Mouse (Mus musculus): ENCODE data around the gene Coq7. TPM values are rescaled to one million over a fixed set of nuclear protein-coding genes. Genes with fewer than 3 reads are reported as not detected.

The Coq7 gene
- polyA plus RNA-seq, 1 experiment from 2014 or later = 131 TPM

GRCm38 (mm10) chr7:118526967-118527366 is 6.2 kb downstream of the Coq7 start:
- H3K36me3 ChIP-seq = peaks cover 64% of the 10 kb centered on the region
- 82% methylated on average over 4 of the region's 4 CpGs for WGBS

GRCm38 (mm10) chr7:118522077-118522476 is 11.1 kb downstream of the Coq7 start:
- no peak overlapping the region for H3K4me3 ChIP-seq
- H3K27ac ChIP-seq (replicated peaks) = no peak overlapping the region
- H3K27me3 ChIP-seq (ENCODE audit: low read depth, poor library complexity, severe bottlenecking) = no peaks in the 10 kb centered on the region
- H3K9me3 ChIP-seq (replicated peaks) = no peaks in the 10 kb centered on the region
- 79% methylated on average over 5 of the region's 5 CpGs for WGBS
- peaks cover 39% of the 10 kb centered on the region for H3K36me3 ChIP-seq
- H3K4me1 ChIP-seq = peaks cover 8% of the 10 kb centered on the region
- DNase-seq (ENCODE audit: low spot score) = no peak

More at GRCm38 (mm10) chr7:118526967-118527366, 6.2 kb downstream of the Coq7 start:
- H3K27me3 ChIP-seq (ENCODE audit: low read depth, poor library complexity, severe bottlenecking) = no peaks in the 10 kb centered on the region
- H3K9me3 ChIP-seq (replicated peaks) = no peaks in the 10 kb centered on the region
- no peak overlapping the region for H3K4me3 ChIP-seq
- H3K27ac ChIP-seq (replicated peaks) = no peak overlapping the region
- DNase-seq (ENCODE audit: low spot score) = no peak
- peaks cover 3% of the 10 kb centered on the region for H3K4me1 ChIP-seq

GRCm38 (mm10) chr7:118519661-118520060 is 13.5 kb downstream of the Coq7 start:
- Histone ChIP-seq H3K4me3 (no peak overlapping the region), H3K27ac (replicated peaks) (0 out of 2 replicates have a peak overlapping the region, but pooled peaks have one; percentile 24), H3K9me3 (replicated peaks) (no peaks in the 10 kb centered on the region), H3K36me3 (peaks cover 15% of the 10 kb centered on the region), H3K27me3 (ENCODE audit: low read depth, poor library complexity, severe bottlenecking) (no peaks in the 10 kb centered on the region), H3K4me1 (peaks cover 8% of the 10 kb centered on the region)
- 92% methylated on average over 8 of the region's 8 CpGs for WGBS
- DNase-seq (ENCODE audit: low spot score) = no peak

- no peak overlapping the region for H3K4me3 ChIP-seq
- no peaks in the 10 kb centered on the region for H3K9me3 ChIP-seq (replicated peaks)
- 1% methylated on average over 18 of the region's 18 CpGs for WGBS
- H3K36me3 ChIP-seq = peaks cover 10% of the 10 kb centered on the region
- 0 out of 2 replicates have a peak overlapping the region, but pooled peaks have one; percentile 24 for H3K27ac ChIP-seq (replicated peaks)
- H3K27me3 ChIP-seq (ENCODE audit: low read depth, poor library complexity, severe bottlenecking) = no peaks in the 10 kb centered on the region
- peaks cover 11% of the 10 kb centered on the region for H3K4me1 ChIP-seq
- DNase-seq (ENCODE audit: low spot score) = peak; percentile 82
Observed at GRCm38 (mm10) chr7:118518687-118519086, 14.5 kb downstream of the Coq7 start.

- WGBS = 69% methylated on average over 2 of the region's 2 CpGs
Observed at GRCm38 (mm10) chr7:118517819-118518218, 15.3 kb downstream of the Coq7 start.

GRCm38 (mm10) chr7:118508556-118508955 is 24.6 kb downstream of the Coq7 start:
- H3K36me3 ChIP-seq = no peaks in the 10 kb centered on the region
- no peaks in the 10 kb centered on the region for H3K9me3 ChIP-seq (replicated peaks)
- no peak overlapping the region for H3K4me3 ChIP-seq
- H3K4me1 ChIP-seq = peaks cover 6% of the 10 kb centered on the region
- no peak overlapping the region for H3K27ac ChIP-seq (replicated peaks)
- no peak for DNase-seq (ENCODE audit: low spot score)
- 84% methylated on average over 7 of the region's 7 CpGs for WGBS
- no peaks in the 10 kb centered on the region for H3K27me3 ChIP-seq (ENCODE audit: low read depth, poor library complexity, severe bottlenecking)

More at GRCm38 (mm10) chr7:118517819-118518218, 15.3 kb downstream of the Coq7 start:
- Histone ChIP-seq H3K27me3 (ENCODE audit: low read depth, poor library complexity, severe bottlenecking) (no peaks in the 10 kb centered on the region), H3K36me3 (peaks cover 6% of the 10 kb centered on the region), H3K9me3 (replicated peaks) (no peaks in the 10 kb centered on the region), H3K4me1 (peaks cover 18% of the 10 kb centered on the region), H3K27ac (replicated peaks) (no peak overlapping the region), H3K4me3 (no peak overlapping the region)
- peak; percentile 27 for DNase-seq (ENCODE audit: low spot score)

- Histone ChIP-seq H3K9me3 (replicated peaks) (no peaks in the 10 kb centered on the region), H3K36me3 (no peaks in the 10 kb centered on the region), H3K27me3 (ENCODE audit: low read depth, poor library complexity, severe bottlenecking) (no peaks in the 10 kb centered on the region), H3K27ac (replicated peaks) (no peak overlapping the region), H3K4me1 (no peaks in the 10 kb centered on the region), H3K4me3 (no peak overlapping the region)
- 78% methylated on average over 4 of the region's 4 CpGs for WGBS
- DNase-seq (ENCODE audit: low spot score) = no peak
Observed at GRCm38 (mm10) chr7:118503844-118504243, 29.3 kb downstream of the Coq7 start.

GRCm38 (mm10) chr7:118502333-118502732 is 30.8 kb downstream of the Coq7 start:
- Histone ChIP-seq H3K36me3 (no peaks in the 10 kb centered on the region), H3K9me3 (replicated peaks) (no peaks in the 10 kb centered on the region), H3K27me3 (ENCODE audit: low read depth, poor library complexity, severe bottlenecking) (no peaks in the 10 kb centered on the region), H3K27ac (replicated peaks) (no peak overlapping the region), H3K4me3 (no peak overlapping the region), H3K4me1 (no peaks in the 10 kb centered on the region)
- DNase-seq (ENCODE audit: low spot score) = no peak
- 73% methylated on average over 8 of the region's 8 CpGs for WGBS

GRCm38 (mm10) chr7:118499784-118500435 is 33.2 kb downstream of the Coq7 start:
- Histone ChIP-seq H3K27me3 (ENCODE audit: low read depth, poor library complexity, severe bottlenecking) (no peaks in the 10 kb centered on the region), H3K4me3 (no peak overlapping the region), H3K4me1 (no peaks in the 10 kb centered on the region), H3K36me3 (no peaks in the 10 kb centered on the region), H3K9me3 (replicated peaks) (no peaks in the 10 kb centered on the region), H3K27ac (replicated peaks) (no peak overlapping the region)
- 74% methylated on average over 7 of the region's 7 CpGs for WGBS
- no peak for DNase-seq (ENCODE audit: low spot score)

GRCm38 (mm10) chr7:118498984-118499783 is 34.0 kb downstream of the Coq7 start:
- WGBS = 86% methylated on average over 12 of the region's 12 CpGs
- H3K27me3 ChIP-seq (ENCODE audit: low read depth, poor library complexity, severe bottlenecking) = no peaks in the 10 kb centered on the region
- no peak for DNase-seq (ENCODE audit: low spot score)
- H3K36me3 ChIP-seq = no peaks in the 10 kb centered on the region
- H3K4me3 ChIP-seq = no peak overlapping the region
- no peaks in the 10 kb centered on the region for H3K4me1 ChIP-seq
- H3K9me3 ChIP-seq (replicated peaks) = no peaks in the 10 kb centered on the region
- no peak overlapping the region for H3K27ac ChIP-seq (replicated peaks)

GRCm38 (mm10) chr7:118494892-118495579 is 38.1 kb downstream of the Coq7 start:
- Histone ChIP-seq H3K27me3 (ENCODE audit: low read depth, poor library complexity, severe bottlenecking) (peaks cover 38% of the 10 kb centered on the region), H3K4me3 (no peak overlapping the region), H3K36me3 (no peaks in the 10 kb centered on the region), H3K4me1 (peaks cover 20% of the 10 kb centered on the region), H3K27ac (replicated peaks) (no peak overlapping the region), H3K9me3 (replicated peaks) (no peaks in the 10 kb centered on the region)
- 73% methylated on average over 4 of the region's 4 CpGs for whole genome bisulfite sequencing
- DNase-seq (ENCODE audit: low spot score) = no peak

GRCm38 (mm10) chr7:118493892-118494291 is 39.3 kb downstream of the Coq7 start:
- peaks cover 50% of the 10 kb centered on the region for H3K27me3 ChIP-seq (ENCODE audit: low read depth, poor library complexity, severe bottlenecking)
- H3K9me3 ChIP-seq (replicated peaks) = no peaks in the 10 kb centered on the region
- no peaks in the 10 kb centered on the region for H3K36me3 ChIP-seq
- DNase-seq (ENCODE audit: low spot score) = no peak
- H3K27ac ChIP-seq (replicated peaks) = no peak overlapping the region
- peaks cover 26% of the 10 kb centered on the region for H3K4me1 ChIP-seq
- WGBS = 93% methylated on average over 9 of the region's 9 CpGs
- H3K4me3 ChIP-seq = no peak overlapping the region

Measured in midbrain, embryonic 10.5 days (tissue).